Mouse (Mus musculus) heart, postnatal 14 days (tissue): ENCODE results near the gene Mpdu1. TPM values are rescaled to one million over a fixed set of nuclear protein-coding genes. Genes with fewer than 3 reads are reported as not detected.
"Not testable (repeated sequence)": the region's sequence is repeated elsewhere in the genome, so short reads cannot be mapped to it uniquely, and the experiment has no call there.

Experiments
- DNase-seq, 2 experiments: peaks; one replicate each; pipeline ENCODE4 v3.0.0; 2021 to 2022
- intact Hi-C: fragments of 180-260 bp; cut with DNase I; formaldehyde crosslinking; loops from one replicate; pipeline ENCODE4 v1.15.1; 2025
- total RNA-seq, 2 experiments: library from RNA; stranded (reverse); gene quantifications; 2 replicates each; pipeline ENCODE4 v1.2.3; 2021

Gene Mpdu1
- total RNA-seq, 2 experiments from 2014 or later = 20.9 to 21.6 TPM

- intact Hi-C loops = no loop called here
- peak; percentile 100 for DNase-seq
Measured at GRCm38 (mm10) chr11:69632284-69633089, 30.0 kb downstream of the Mpdu1 start, which contains the start of gene Fxr2. Gene Fxr2 (plus strand): TSS chr11:69632990.

DNA sequence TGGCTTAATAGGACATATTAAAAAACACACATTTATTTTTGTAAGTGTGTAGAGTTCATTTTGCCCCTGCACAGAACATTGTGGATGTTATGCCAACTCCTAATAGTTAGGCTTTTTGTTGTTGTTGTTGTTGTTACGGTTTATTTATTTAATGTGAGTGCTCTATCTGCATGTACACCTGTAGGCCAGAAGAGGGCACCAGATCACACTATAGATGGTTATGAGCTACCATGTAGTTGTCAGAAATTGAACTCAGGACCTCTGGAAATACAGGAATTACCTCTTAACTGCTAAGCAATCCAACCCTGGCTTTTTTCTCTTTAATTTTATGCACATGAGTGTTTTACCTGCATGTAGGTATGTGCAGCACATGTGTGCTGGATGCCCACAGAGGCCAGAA is 32.6 kb downstream of the Mpdu1 start:
- intact Hi-C loops = loop anchor here (2.0 kb wide), 1 partner anchor 25 kb away; the partner anchor contains the start of gene Sox15
- DNase-seq = no peak

DNA sequence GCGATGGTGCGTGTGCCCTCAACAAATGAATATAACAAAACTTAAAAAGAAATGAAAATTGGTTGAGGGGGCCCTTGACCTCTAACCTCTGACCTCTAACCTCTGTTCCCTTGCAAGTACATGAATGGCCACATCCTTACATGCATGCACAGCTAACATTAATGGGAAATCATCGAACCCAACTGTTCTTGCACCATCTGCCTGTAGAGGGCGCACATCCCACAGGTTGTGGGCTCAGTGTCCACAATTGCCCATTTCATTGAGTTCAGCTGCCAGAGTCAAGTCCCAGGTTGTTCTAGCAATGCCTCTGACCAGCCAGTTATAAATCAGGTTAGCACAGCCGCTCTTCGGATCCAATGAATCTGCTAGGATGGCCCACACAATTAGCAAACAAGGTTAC is 34.2 kb downstream of the Mpdu1 start:
- peak; percentile 77 to 83 for DNase-seq
- intact Hi-C loops = no loop called here

- intact Hi-C loops, DNase-seq: not testable (repeated sequence)
Measured at GRCm38 (mm10) chr11:69624339-69624738, 38.1 kb downstream of the Mpdu1 start.

- DNase-seq = no peak
- intact Hi-C loops = no loop called here
Measured at GRCm38 (mm10) chr11:69623006-69623405, 39.4 kb downstream of the Mpdu1 start.

DNA sequence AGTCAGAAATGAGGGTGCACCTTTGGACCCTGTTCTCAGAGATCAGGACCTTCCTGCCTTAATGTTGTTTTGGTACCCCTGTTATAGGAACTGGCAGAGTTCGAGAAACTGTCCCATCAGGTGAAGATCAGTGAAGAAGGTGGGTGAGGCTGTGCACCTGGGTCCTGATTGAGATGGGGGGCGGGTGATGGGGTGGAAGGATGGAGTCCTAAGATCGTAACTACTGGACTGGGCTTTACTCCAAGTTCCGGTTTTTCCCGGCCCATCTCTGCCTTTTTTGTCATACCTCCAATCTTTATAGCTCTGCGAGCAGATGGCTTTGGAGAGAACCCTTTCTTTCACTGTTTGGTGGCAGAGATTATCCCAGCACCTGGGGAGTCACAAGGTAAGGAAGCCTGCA is 40.0 kb downstream of the Mpdu1 start:
- DNase-seq = no peak
- intact Hi-C loops = no loop called here

DNA sequence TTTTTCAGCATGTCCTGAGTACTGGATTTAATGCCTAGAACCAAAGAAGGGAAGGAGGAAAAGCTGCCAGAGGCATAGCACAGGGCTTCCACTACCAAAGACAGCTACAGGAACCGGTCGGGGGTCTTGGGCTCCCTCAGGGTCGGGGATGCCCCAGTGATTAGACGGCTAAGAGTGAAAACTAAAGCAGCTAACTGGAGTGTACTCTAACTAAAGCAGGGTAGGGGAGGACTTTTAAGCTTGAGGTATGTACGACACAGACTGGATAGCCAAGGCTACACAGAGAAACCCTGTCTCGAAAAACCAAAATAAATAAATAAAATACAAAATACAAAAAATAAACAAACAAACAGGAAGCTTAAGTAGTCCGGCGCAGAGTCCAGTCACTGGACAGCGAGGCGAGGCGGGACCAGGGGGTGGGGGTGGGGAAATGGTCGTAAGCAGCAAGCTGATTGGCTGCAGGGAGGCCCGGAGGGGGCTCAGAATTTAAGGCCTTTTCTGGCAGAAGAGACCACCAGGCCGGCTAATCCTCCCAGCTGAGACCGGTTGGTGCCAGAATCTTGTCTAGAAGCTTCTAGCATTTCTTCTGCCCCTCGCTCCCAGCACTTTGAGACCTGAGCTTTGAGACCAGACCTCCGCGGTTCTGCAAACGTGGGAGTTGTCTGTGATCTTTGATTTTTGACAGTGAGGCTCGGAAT is 40.7 kb downstream of the Mpdu1 start, which contains the start of gene Sat2:
Sat2 (plus strand) TSS at position 454 of the 698 bp plus-strand sequence.
- DNase-seq = peak; percentile 59 to 68
- intact Hi-C loops = no loop called here

DNA sequence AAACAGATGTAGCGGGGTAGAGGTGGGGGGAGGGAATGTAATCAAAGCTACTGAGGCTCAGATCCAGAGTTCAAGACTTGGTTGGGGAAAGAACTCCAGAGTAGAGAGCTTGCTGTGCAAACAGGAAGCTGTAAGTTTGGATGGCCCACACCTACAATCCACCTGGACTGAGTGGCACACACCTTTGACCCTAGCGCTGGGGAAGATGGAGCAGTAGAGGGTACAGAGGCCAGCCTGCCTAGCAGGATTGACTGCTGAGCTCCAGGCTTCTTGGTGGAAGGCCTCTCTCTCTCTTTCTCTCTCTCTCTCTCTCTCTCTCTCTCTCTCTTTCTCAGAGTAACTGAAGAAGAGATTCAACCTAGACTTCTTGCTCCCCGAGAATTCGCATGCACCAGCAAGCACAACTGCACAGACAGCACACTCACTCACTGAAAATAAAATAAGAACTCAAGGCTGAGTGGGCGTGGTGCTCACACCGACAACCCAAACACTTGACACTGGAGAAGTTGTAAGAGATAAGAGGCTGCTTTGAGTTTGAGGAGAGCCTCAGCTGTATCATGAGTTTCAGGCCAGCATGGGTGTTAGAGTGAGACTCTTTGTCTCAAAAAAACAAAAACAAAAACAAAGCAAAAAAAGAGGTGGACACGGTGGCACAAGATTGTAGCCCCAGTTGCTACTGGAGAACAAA is 41.9 kb downstream of the Mpdu1 start:
- intact Hi-C loops = no loop called here
- DNase-seq = no peak

DNA sequence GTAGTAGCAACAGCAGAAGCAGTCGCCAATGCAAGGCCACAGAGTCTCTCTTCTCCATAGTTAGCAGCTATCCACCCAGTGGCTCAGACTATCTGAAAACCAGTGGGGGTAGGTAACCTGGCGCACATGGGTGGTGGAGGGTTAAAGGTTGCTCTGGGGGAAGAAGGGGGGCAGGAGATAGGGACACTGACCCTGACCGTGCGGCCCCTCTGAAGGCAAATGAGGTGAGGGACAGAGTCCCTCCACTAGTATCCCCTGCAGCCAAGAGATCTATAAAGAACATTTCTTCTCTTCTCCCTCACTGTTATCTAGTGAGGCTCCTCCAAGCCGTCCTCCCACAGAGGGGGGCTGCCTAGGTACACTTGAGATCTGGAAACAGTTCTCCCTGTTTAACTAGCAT is 44.6 kb downstream of the Mpdu1 start, which contains the start of gene Shbg:
Shbg (minus strand) TSS at position 101 of the 400 bp plus-strand sequence.
- no peak for DNase-seq
- intact Hi-C loops = no loop called here

GRCm38 (mm10) chr11:69616781-69617180 is 45.7 kb downstream of the Mpdu1 start:
- intact Hi-C loops = no loop called here
- DNase-seq = no peak

DNA sequence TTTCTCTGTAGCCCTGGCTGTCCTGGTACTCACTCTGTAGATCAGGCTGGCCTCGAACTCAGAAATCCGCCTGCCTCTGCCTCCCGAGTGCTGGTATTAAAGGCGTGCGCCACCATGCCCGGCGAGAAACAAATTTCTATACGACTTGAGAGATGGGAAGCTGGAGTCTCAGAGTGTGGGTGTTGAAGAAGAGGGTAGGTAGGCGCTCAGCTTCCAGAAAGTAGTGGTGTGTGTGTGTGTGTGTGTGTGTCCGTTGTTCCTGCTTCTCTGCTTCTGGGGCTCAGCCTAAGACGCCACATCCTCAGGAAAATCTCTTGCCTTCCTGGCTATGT is 48.2 kb downstream of the Mpdu1 start:
- intact Hi-C loops = loop anchor here (2.0 kb wide), 1 partner anchor 67 kb away; no protein-coding TSS in a partner anchor
- not testable (repeated sequence) for DNase-seq

DNA sequence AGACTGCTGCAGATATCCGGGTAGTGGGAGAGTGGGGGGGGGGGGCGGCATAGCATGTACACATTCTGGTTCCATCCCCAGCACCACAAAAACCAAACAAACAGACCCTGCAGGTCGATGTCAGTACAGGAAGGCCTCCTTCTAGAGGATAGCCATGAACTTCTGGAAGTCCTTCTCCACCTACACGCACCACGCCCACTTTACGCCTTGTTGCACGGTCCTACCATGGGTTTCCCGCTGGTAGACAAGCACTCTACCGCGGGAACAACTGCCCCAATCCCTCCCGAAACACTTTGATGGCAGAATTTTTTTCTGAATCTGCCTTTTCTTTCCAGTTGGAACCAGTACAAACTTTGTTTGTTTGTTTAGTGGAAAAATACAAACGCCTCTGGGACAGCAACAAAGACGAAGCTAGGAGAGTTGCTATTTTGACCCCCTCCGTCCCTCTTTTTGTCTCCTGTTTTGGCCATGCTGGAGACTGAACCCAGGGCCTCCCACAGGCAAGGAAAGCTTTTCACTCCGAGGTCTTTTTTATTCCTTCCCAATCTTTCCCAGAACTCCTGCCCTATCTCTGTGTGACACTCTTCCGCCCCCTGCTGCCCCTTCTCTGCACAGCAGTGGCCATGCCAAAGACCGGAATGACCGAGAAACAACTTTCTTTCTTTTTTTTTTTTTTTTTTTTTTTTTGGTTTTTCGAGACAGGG is 48.7 kb downstream of the Mpdu1 start:
- intact Hi-C loops = loop anchor here (1.0 to 2.0 kb wide), 2 partner anchors 34 to 67 kb away; no protein-coding TSS in a partner anchor
- DNase-seq = peak; percentile 89 to 95

GRCm38 (mm10) chr11:69610899-69611298 is 51.5 kb downstream of the Mpdu1 start:
- intact Hi-C loops = no loop called here
- no peak for DNase-seq

DNA sequence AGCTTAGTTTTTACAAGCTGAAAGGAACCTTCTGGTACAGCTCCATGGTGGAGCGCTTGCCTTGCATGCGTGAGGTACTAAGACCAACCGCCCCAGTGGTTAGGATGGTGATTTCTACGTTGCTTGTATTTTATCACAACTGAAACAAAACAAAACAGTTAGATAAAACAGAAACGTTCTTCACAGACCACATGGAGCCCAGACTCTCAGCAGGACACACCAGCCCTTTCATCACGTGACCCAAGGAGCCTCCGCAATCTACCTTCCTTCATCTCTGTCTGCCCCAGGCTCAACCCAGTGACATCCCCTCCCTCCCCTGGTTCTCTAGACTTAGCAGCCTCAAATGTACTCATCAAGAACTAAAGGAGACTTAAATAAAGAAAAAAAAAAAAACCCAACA is 53.0 kb downstream of the Mpdu1 start:
- intact Hi-C loops = no loop called here
- no peak for DNase-seq

DNA sequence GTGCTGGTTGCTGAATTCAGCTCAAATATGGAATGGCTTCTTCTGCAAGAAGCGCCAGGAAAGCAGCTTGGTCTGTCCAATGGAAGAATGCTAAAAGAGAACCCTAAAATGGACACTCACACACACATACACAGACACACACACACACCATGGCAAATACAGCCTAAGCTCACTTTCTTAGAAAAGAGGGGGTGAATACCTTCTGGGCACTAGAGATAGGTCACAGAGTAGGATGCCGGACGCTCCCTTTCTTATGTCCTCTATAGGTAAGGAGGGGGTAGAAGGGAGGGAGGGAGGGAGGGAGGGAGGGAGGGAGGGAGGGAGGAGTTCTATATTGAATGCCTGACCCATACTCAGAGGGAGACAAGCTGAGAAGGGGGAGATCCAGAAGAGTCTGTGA is 53.9 kb downstream of the Mpdu1 start:
- intact Hi-C loops = no loop called here
- DNase-seq = no peak

- intact Hi-C loops = no loop called here
- DNase-seq = no peak
Measured at GRCm38 (mm10) chr11:69606832-69607231, 55.6 kb downstream of the Mpdu1 start.
